Mouse (Mus musculus) forebrain, embryonic 12.5 days (tissue): ENCODE measurements at regions not wholly inside any gene's neighbourhood (a gene's known extent, or its start where the extent isn't known, plus 50 kb on each side); places are given as distances from the start of the nearest gene placed in this dataset.
A peak's percentile ranks its signal among the peaks of the same experiment; 100 is the strongest.

Experiments used
- ATAC-seq: fragments of 200-750 bp; cut with Nextera tagmentation; 2 replicates; pipeline ENCODE4 v1.8.0; 2017; ENCODE audit warnings: moderate TSS enrichment; ENCODE audit not compliant: low FRiP score
- H3K27ac ChIP-seq: fragments of 300-500 bp; sonication (generic); 2 replicates; pipeline ENCODE4 v1.5.1; 2016; ENCODE audit warnings: mild to moderate bottlenecking
- H3K27me3 ChIP-seq: fragments of 300-500 bp; sonication (generic); 2 replicates; pipeline ENCODE4 v1.6.1; 2016; ENCODE audit warnings: mild to moderate bottlenecking
- H3K36me3 ChIP-seq: fragments of 300-500 bp; sonication (generic); replicated peaks from 2 replicates; pipeline ENCODE4 v1.6.1; 2016; ENCODE audit warnings: mild to moderate bottlenecking
- H3K4me1 ChIP-seq: fragments of 300-500 bp; sonication (generic); 2 replicates; pipeline ENCODE4 v1.6.1; 2016
- H3K4me2 ChIP-seq: fragments of 300-500 bp; sonication (generic); 2 replicates; pipeline ENCODE4 v1.6.1; 2016; ENCODE audit warnings: mild to moderate bottlenecking, moderate library complexity
- H3K4me3 ChIP-seq: fragments of 300-500 bp; sonication (generic); replicated peaks from 2 replicates; pipeline ENCODE4 v1.5.1; 2016; ENCODE audit warnings: mild to moderate bottlenecking
- H3K9ac ChIP-seq: fragments of 300-500 bp; sonication (generic); 2 replicates; pipeline ENCODE4 v1.6.1; 2016; ENCODE audit warnings: mild to moderate bottlenecking
- H3K9me3 ChIP-seq: fragments of 300-500 bp; sonication (generic); 2 replicates; pipeline ENCODE4 v1.6.1; 2016
- WGBS: fragments of 180-500 bp; shearing (Covaris S2); methylation state at CpG from one replicate; pipeline ENCODE4 v1.1.7; 2016; 5-methylcytosine and 5-hydroxymethylcytosine counted together

DNA sequence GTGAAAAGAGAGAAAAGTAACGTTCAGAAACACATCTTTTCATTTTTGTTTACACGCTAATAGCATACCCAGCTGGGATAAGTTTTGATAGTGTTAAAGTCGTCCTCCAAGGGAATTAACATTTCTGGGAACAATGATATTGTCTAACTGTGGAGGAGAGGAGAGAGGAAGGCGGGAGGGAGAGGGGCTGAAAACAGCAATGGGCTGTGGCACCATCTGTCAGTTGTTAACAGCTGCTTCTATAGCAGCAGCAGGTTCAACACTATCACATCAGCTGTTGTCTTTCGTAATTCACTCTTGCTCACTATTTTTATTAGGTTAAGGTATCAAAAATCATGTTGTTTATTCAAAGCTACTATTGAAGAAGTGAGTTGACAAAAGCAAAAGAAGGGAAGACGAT, 1747.4 kb upstream of the G6pd2 start:
- peak; percentile 71; the same call in 1 of the 2 replicates for ATAC-seq
- H3K36me3 ChIP-seq = no peaks in the 10 kb centered on the region
- H3K9me3 ChIP-seq = no peaks in the 10 kb centered on the region
- no peaks in the 10 kb centered on the region for H3K27me3 ChIP-seq
- no peaks in the 10 kb centered on the region for H3K4me1 ChIP-seq
- 57% methylated on average over 6 of the region's 6 CpGs for WGBS
- no peak overlapping the region for H3K27ac ChIP-seq
- H3K4me3 ChIP-seq = no peak overlapping the region
- no peak overlapping the region for H3K4me2 ChIP-seq
- no peak overlapping the region for H3K9ac ChIP-seq
